Mouse (Mus musculus) duodenum, adult 2 months (tissue): ENCODE data around the gene Pi16. TPM values are rescaled to one million over a fixed set of nuclear protein-coding genes. Genes with fewer than 3 reads are reported as not detected.

ENCODE experiments used
- polyA plus RNA-seq: library from polyadenylated mRNA; depleted of rRNA; stranded (reverse); fragments of >200 nt; gene quantifications from 2 replicates; pipeline ENCODE4 v1.2.3, GENCODE M21; 2012; ENCODE audit warnings: low replicate concordance; rRNA removed

Gene Pi16
- polyA plus RNA-seq: 1.0 and 2.4 TPM in 2 replicates

DNA sequence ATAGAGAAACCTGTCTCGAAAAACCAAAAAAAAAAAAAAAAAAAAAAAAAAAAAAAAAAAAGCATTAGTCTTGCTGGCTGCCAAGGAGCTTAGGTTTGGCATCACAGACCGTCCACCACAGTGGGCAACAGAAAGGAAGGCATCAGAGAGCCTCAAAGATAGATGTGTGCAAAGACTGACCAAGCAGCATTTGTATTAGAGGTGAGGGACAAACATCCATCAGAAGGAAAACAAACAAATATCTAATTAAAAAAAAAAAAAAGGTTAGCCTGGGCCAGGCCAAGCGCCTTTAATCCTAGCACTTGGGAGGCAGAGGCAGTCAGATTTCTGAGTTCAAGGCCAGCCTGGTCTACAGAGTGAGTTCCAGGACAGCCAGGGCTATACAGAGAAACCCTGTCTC lies at the start of gene Pi16:
TSS of gene Pi16 (plus strand) at position 301 of the 400 bp plus-strand sequence.

DNA sequence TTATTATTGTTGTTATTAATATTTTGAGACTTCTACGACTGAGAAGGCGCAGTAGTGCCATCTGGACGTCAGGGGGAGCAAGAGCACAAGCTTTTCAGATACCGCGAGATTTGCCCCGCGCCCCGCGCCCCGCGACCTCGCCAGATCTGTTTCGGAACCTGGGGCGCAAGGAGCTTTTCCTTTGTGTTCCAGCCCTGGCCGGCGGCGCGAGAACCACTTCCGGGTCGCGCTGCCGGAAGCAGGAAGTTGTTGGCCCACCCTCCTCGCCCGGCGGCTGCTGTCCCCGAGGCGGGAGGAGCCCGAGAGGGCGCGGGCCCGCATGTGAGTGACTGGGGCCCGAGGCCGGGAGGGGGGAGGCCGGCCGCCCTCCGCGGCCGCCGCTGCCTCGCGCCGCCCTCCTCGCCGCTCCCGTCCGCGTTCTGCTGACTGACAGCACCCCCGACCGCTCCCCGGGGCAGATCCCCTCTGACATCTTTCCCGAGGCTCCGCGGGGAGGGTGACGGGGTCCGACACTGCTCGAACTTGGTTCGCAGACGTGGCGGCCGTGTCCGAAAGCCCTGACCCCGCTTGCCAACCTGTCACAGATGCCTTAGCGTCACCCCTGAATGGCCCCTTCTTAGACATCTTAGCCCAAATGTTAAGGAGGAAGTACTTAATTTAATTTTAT lies 48.7 kb upstream of the Pi16 start, which contains the start of gene BC004004:
TSS of gene BC004004 (plus strand) at position 107 of the 667 bp plus-strand sequence.

DNA sequence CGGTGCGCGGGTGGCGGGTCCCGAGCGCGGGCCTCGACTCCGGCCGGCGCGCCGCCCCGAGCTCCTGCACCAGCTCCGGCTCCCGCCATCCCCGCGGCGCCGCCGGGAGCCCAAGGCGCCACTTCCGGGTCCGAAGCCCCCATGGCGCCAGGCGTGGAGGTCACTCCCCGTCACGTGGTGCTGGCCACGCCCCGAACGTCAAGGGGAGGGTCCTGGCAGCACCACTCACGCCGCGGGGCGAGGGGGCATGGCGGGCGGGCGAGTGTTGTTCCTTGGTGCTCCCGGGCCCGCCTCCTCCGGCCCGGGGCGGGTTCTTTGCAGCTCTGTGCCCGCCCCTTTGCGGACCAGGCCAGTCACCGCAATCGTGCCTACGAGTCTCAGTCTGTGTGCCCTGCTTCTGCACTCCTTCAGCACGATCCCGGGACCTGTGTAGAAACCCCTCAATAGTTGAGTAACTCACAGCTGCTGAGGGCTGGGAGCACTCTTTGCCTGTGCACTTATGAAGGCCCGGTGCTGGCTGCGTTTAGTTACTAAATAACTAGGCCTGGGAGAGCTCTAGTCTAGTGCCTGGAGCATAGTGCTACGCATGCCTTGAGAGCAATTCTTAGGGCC lies 30.3 kb downstream of the Pi16 start, which contains the start of gene Mtch1:
TSS of gene Mtch1 (minus strand) at position 290 of the 612 bp plus-strand sequence.

DNA sequence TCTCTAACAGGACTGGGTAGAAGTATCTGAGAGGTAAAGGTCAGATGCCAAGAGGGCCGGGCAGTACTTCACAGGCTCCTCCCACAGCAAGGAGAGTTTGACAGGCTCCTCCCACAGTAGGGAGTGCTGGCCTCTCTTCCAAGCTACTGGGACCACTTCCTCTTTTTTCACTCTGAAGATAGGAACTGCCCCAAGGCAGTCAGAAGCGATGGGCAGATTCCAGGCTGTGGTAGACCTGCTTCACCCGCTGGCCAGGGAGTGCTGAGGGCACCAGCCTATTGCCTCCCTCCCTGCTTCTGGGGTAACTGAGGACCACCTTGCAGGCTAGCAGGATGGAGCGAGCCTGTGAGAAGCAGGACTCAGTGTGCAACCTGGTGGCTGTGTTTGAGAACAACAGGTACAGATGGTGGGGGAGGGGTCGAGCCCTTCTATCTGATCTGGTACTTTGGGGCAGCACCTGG lies 43.3 kb downstream of the Pi16 start, which contains the start of gene Fgd2:
TSS of gene Fgd2 (plus strand) at position 154 of the 461 bp plus-strand sequence.

Other genes with a start within 250 kb of the Pi16 start
- gene Cdkn1a, start 226.7 kb upstream of the Pi16 start, polyA plus RNA-seq: 102 and 238 TPM in 2 replicates
- gene Rab44, start 203.5 kb upstream of the Pi16 start, polyA plus RNA-seq: 0.39 and 0.45 TPM in 2 replicates
- gene Cpne5, start 79.5 kb upstream of the Pi16 start, polyA plus RNA-seq: 0.51 and 1.1 TPM in 2 replicates
- 22.4 and 27.2 TPM in 2 replicates for gene Ppil1, start 53.5 kb upstream of the Pi16 start, polyA plus RNA-seq
- gene BC004004, start 48.9 kb upstream of the Pi16 start, polyA plus RNA-seq: 35.7 and 53.2 TPM in 2 replicates
- 165 and 261 TPM in 2 replicates for gene Mtch1, start 30.3 kb downstream of the Pi16 start, polyA plus RNA-seq
- gene Fgd2, start 43.2 kb downstream of the Pi16 start, polyA plus RNA-seq: 12.8 and 22.0 TPM in 2 replicates
- 59.8 and 198 TPM in 2 replicates for gene Pim1, start 173.1 kb downstream of the Pi16 start, polyA plus RNA-seq
- gene Gm17657, start 232.0 kb downstream of the Pi16 start, polyA plus RNA-seq: not detected in 2 replicates
- gene Tbc1d22b, start 232.1 kb downstream of the Pi16 start, polyA plus RNA-seq: 22.1 and 27.2 TPM in 2 replicates
- not detected in 2 replicates for gene Tmem217, start 234.7 kb downstream of the Pi16 start, polyA plus RNA-seq